Mouse (Mus musculus): ENCODE measurements around the gene Fam83c. TPM values are rescaled to one million over a fixed set of nuclear protein-coding genes. Genes with fewer than 3 reads are reported as not detected.
A peak's percentile ranks its signal among the peaks of the same experiment; 100 is the strongest.

Fam83c gene
- polyA plus RNA-seq, 1 experiment from 2014 or later = 0.30 TPM

GRCm38 (mm10) chr2:155805925-155806255 is 28.8 kb downstream of the Fam83c start:
- H3K4me3 ChIP-seq = no peak overlapping the region
- H3K36me3 ChIP-seq = no peaks in the 10 kb centered on the region
- peaks cover 7% of the 10 kb centered on the region for H3K4me1 ChIP-seq
- H3K9me3 ChIP-seq = no peaks in the 10 kb centered on the region
- H3K27me3 ChIP-seq (ENCODE audit: insufficient read depth, poor library complexity, severe bottlenecking) = peaks cover 4% of the 10 kb centered on the region; the same call in 1 of the 2 replicates
- no peak for DNase-seq (ENCODE audit: low spot score)
- no peak overlapping the region for H3K27ac ChIP-seq
- 79% methylated on average over 6 of the region's 6 CpGs for WGBS

DNA sequence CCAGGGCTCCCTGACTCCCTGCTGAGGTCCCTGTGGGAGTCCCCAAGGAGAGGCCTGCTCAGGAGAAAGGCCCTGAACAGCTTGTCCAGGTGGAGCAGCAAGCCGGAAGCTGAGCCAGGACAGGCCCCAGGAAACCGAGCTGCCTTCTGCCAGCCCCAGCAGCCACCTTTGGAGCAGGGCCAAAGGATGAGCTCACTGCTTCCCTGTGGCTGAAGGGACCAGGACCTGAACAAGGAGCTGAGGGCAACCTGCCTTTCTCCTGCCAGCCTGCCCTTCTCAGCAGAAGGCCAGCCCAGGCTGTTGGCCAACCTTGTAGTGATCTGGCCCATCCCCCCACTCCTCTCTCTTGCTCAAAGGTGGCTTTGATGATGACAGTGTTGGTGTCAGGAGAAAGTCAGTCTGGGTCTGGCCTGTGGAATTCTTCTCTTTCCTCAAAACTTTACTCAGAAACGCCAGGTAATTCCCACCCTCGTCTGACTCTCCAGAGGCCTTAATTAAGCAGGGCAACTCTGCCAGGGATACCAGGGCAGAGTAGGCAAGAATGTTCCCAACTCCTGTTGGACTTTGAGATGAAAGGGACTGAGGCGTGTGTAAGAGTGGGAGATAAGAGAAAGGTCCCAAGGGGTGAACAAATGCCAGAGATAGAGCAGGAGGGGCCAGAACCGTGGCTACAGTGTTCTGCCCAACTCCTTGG is 29.3 kb downstream of the Fam83c start:
- no peaks in the 10 kb centered on the region for H3K36me3 ChIP-seq
- peaks cover 4% of the 10 kb centered on the region; the same call in 1 of the 2 replicates for H3K27me3 ChIP-seq (ENCODE audit: insufficient read depth, poor library complexity, severe bottlenecking)
- peaks cover 7% of the 10 kb centered on the region for H3K4me1 ChIP-seq
- no peak overlapping the region for H3K27ac ChIP-seq
- H3K4me3 ChIP-seq = no peak overlapping the region
- DNase-seq (ENCODE audit: low spot score) = no peak
- H3K9me3 ChIP-seq = no peaks in the 10 kb centered on the region
- 36% methylated on average over 6 of the region's 6 CpGs for WGBS

GRCm38 (mm10) chr2:155804053-155804452 is 30.6 kb downstream of the Fam83c start:
- no peak for DNase-seq (ENCODE audit: low spot score)
- Histone ChIP-seq H3K27me3 (ENCODE audit: insufficient read depth, poor library complexity, severe bottlenecking) (no peaks in the 10 kb centered on the region; the same call in 1 of the 2 replicates), H3K27ac (no peak overlapping the region), H3K4me3 (no peak overlapping the region), H3K9me3 (no peaks in the 10 kb centered on the region), H3K4me1 (peaks cover 7% of the 10 kb centered on the region), H3K36me3 (no peaks in the 10 kb centered on the region)
- WGBS = 62% methylated on average over 5 of the region's 5 CpGs

DNA sequence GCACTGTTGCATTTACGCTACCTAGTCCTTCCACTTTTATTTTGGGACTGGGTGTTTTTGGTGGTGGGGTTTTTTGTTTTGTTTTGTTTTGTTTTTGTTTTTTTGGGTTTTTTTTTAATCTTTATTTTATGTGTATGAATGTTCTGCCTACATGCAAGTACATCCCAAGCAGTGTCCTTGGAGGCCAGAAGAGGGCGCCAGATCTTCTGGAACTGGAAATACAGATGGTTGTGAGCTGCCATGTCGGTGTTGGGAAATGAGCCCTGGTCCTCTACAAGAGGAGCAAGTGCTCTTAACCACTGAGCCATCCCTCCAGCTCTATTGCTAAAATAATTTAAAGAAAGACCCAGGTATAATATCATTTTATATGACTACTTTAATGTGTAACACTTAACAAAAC is 31.9 kb downstream of the Fam83c start:
- H3K27ac ChIP-seq = no peak overlapping the region
- no peaks in the 10 kb centered on the region; the same call in 1 of the 2 replicates for H3K27me3 ChIP-seq (ENCODE audit: insufficient read depth, poor library complexity, severe bottlenecking)
- DNase-seq (ENCODE audit: low spot score) = no peak
- peaks cover 7% of the 10 kb centered on the region for H3K4me1 ChIP-seq
- H3K36me3 ChIP-seq = no peaks in the 10 kb centered on the region
- WGBS = 55% methylated on average over 3 of the region's 3 CpGs
- H3K4me3 ChIP-seq = no peak overlapping the region
- H3K9me3 ChIP-seq = no peaks in the 10 kb centered on the region

DNA sequence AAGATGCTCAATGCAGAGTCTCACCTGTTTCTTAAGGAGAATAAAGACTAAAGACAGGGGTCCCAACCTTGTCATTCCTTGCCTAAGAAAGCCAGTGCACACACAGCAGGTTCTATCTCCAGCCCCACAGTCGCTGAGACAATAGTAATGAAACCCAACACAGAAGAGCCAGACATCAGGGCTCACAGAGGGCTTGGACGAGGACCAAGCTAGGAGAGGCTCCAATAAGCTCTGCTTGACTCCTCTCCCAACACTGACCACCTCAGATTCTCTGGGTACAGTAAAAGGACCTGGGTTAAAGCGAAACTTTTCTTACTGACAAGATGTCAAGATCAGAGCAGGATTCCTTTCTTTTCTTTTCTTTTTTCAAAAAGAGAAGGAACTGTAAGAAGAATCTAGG is 36.0 kb downstream of the Fam83c start:
- Histone ChIP-seq H3K9me3 (no peaks in the 10 kb centered on the region), H3K27ac (no peak overlapping the region), H3K27me3 (ENCODE audit: insufficient read depth, poor library complexity, severe bottlenecking) (no peaks in the 10 kb centered on the region; the same call in 1 of the 2 replicates), H3K36me3 (no peaks in the 10 kb centered on the region), H3K4me3 (no peak overlapping the region), H3K4me1 (no peaks in the 10 kb centered on the region)
- WGBS = 61% methylated on average over 3 of the region's 3 CpGs
- no peak for DNase-seq (ENCODE audit: low spot score)

DNA sequence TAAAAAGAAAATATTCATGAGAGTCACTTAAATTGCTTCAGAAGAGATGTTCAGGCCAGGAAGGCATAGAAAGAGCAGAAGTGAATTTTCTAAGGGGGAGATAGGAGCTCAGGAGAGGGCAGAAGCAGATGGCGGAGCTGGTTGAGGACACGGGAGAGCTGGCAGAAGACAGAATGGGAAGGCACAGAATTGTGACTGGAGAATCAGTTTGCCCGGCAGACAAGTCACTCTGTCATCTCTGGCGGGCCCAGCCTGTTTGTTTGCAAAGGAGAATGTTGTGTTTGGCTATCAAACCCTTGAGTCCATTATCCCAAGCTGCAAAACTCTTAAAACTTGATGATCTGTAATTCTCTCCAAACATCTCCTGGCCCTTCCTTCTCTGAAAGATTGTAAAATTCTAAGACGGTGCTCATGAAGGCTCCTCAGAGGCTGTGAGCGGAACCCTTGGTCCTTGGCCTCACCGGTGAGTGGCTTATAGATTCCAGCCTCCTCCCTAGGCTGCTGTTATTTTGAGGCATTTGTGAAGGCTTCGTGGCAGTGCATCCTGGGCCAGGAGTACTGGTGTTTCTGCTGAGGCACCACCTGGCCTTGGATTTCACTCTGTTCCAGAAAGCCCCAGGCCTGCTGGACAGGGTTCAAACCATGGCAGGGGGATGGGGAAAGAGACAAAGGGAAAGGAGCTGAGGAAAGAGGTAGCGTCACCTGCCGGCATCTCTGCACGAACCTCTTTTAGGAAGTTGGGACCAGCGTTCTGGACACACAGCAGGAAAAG is 39.8 kb downstream of the Fam83c start:
- Histone ChIP-seq H3K27me3 (ENCODE audit: insufficient read depth, poor library complexity, severe bottlenecking) (peaks cover 4% of the 10 kb centered on the region; the same call in 1 of the 2 replicates), H3K4me1 (peaks cover 7% of the 10 kb centered on the region; the same call in 1 of the 2 replicates), H3K9me3 (no peaks in the 10 kb centered on the region), H3K4me3 (no peak overlapping the region), H3K27ac (no peak overlapping the region), H3K36me3 (no peaks in the 10 kb centered on the region)
- DNase-seq (ENCODE audit: low spot score) = no peak
- 81% methylated on average over 12 of the region's 12 CpGs for WGBS

DNA sequence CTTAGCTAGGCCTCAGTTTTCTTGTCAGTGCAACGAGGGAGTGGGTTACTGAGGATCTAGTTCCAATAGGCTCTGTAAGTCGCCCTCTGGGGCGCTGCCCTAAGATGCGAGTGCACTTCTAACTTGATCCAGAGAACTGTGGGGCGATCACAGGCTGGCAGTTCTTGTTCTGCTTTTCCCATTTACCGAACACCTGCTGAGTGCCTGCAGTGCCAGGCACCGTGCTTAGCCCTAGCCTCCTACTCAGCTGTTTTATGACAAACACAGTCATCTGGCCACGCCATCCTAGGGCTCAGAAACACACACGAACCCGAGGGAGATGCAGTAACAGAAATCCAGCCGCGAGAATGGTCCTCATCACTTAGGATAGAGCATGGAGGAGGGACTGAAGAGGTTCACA is 41.8 kb downstream of the Fam83c start:
- no peak overlapping the region for H3K27ac ChIP-seq
- 33% methylated on average over 12 of the region's 12 CpGs for WGBS
- H3K9me3 ChIP-seq = no peaks in the 10 kb centered on the region
- H3K4me3 ChIP-seq = peak overlapping the region; percentile 27; the same call in 1 of the 2 replicates
- DNase-seq (ENCODE audit: low spot score) = no peak
- peaks cover 7% of the 10 kb centered on the region; the same call in 1 of the 2 replicates for H3K4me1 ChIP-seq
- H3K36me3 ChIP-seq = no peaks in the 10 kb centered on the region
- peaks cover 4% of the 10 kb centered on the region; the same call in 1 of the 2 replicates for H3K27me3 ChIP-seq (ENCODE audit: insufficient read depth, poor library complexity, severe bottlenecking)

GRCm38 (mm10) chr2:155787949-155788931 is 46.4 kb downstream of the Fam83c start:
- no peaks in the 10 kb centered on the region for H3K9me3 ChIP-seq
- H3K36me3 ChIP-seq = no peaks in the 10 kb centered on the region
- no peak overlapping the region for H3K4me3 ChIP-seq
- peaks cover 4% of the 10 kb centered on the region; the same call in 1 of the 2 replicates for H3K4me1 ChIP-seq
- peaks cover 11% of the 10 kb centered on the region; the same call in 1 of the 2 replicates for H3K27me3 ChIP-seq (ENCODE audit: insufficient read depth, poor library complexity, severe bottlenecking)
- no peak for DNase-seq (ENCODE audit: low spot score)
- WGBS = 62% methylated on average over 18 of the region's 18 CpGs
- no peak overlapping the region for H3K27ac ChIP-seq

DNA sequence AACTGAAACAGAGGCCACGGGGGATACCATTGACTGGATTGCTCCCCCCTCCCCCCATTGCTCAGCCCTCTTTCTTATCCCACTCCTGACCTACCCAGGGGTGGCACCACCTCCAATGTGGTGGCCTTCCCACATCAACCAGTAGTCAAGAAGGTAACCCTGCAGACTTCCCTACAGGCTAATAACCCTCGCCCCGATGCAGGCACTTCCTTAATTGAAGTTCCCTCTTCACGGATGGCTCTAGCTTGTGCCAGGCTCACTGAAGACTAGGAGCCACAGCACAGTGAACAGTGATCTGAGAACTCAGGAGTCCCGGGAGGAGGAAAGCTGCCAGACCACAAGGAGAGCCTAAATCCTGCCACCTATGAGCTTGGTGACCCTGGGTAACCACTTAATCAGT is 47.7 kb downstream of the Fam83c start:
- Histone ChIP-seq H3K4me3 (no peak overlapping the region), H3K27ac (no peak overlapping the region), H3K27me3 (ENCODE audit: insufficient read depth, poor library complexity, severe bottlenecking) (peaks cover 11% of the 10 kb centered on the region; the same call in 1 of the 2 replicates), H3K9me3 (no peaks in the 10 kb centered on the region), H3K36me3 (no peaks in the 10 kb centered on the region), H3K4me1 (no peaks in the 10 kb centered on the region)
- DNase-seq (ENCODE audit: low spot score) = no peak
- 60% methylated on average over 5 of the region's 5 CpGs for WGBS

GRCm38 (mm10) chr2:155784534-155784933 is 50.1 kb downstream of the Fam83c start:
- Histone ChIP-seq H3K4me1 (no peaks in the 10 kb centered on the region), H3K4me3 (no peak overlapping the region), H3K27me3 (ENCODE audit: insufficient read depth, poor library complexity, severe bottlenecking) (peaks cover 7% of the 10 kb centered on the region; the same call in 1 of the 2 replicates), H3K9me3 (no peaks in the 10 kb centered on the region), H3K27ac (no peak overlapping the region), H3K36me3 (no peaks in the 10 kb centered on the region)
- DNase-seq (ENCODE audit: low spot score) = no peak
- WGBS = 73% methylated on average over 6 of the region's 6 CpGs

DNA sequence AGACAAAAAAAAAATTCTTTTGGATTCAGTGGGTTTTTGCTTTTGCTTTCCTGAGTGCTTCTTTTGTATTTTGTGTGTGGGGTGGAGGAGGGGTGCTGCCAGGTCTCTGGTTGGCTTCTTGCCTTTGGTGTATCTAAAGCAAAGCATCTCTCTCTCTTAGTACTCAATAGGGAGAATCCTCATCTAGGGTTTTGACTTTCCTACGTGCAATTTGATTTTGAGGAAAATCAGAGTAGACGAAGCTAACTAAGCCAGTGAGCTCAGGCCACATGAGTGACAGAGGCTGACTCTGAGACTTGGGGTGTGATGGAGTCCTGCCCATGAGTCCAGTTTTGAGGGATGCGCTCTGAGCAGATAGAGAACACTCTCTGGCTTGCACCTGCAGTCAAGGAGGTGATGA is 55.1 kb downstream of the Fam83c start:
- Histone ChIP-seq H3K9me3 (no peaks in the 10 kb centered on the region), H3K4me3 (no peak overlapping the region), H3K27ac (no peak overlapping the region), H3K4me1 (peaks cover 9% of the 10 kb centered on the region; the same call in 1 of the 2 replicates), H3K27me3 (ENCODE audit: insufficient read depth, poor library complexity, severe bottlenecking) (peaks cover 42% of the 10 kb centered on the region), H3K36me3 (no peaks in the 10 kb centered on the region)
- 85% methylated on average over 3 of the region's 3 CpGs for WGBS
- DNase-seq (ENCODE audit: low spot score) = no peak

GRCm38 (mm10) chr2:155779066-155779465 is 55.6 kb downstream of the Fam83c start:
- Histone ChIP-seq H3K36me3 (no peaks in the 10 kb centered on the region), H3K4me1 (peaks cover 9% of the 10 kb centered on the region; the same call in 1 of the 2 replicates), H3K27ac (no peak overlapping the region), H3K4me3 (no peak overlapping the region), H3K27me3 (ENCODE audit: insufficient read depth, poor library complexity, severe bottlenecking) (peaks cover 44% of the 10 kb centered on the region), H3K9me3 (no peaks in the 10 kb centered on the region)
- 60% methylated on average over 7 of the region's 7 CpGs for WGBS
- DNase-seq (ENCODE audit: low spot score) = no peak

Measured in heart, embryonic 10.5 days (tissue).